Mouse (Mus musculus): ENCODE measurements at regions not wholly inside any gene's neighbourhood (a gene's known extent, or its start where the extent isn't known, plus 50 kb on each side); places are given as distances from the start of the nearest gene placed in this dataset.

GRCm38 (mm10) chr5:54741440-54741839, 743.1 kb downstream of the Stim2 start:
- H3K27ac ChIP-seq: no peak overlapping the region

GRCm38 (mm10) chr5:54746973-54747372, 748.7 kb downstream of the Stim2 start:
- Histone ChIP-seq H3K9me3 (no peaks in the 10 kb centered on the region), H3K4me3 (no peak overlapping the region), H3K27ac (no peak overlapping the region), H3K36me3 (replicated peaks) (no peaks in the 10 kb centered on the region), H3K27me3 (ENCODE audit: poor library complexity, severe bottlenecking) (no peaks in the 10 kb centered on the region), H3K4me1 (no peaks in the 10 kb centered on the region)
- no peak for DNase-seq (ENCODE audit: extremely low spot score, low spot score)
- WGBS: 69% methylated on average over 2 of the region's 2 CpGs

More at GRCm38 (mm10) chr5:54741440-54741839, 743.1 kb downstream of the Stim2 start:
- Histone ChIP-seq H3K4me3 (no peak overlapping the region), H3K27me3 (ENCODE audit: poor library complexity, severe bottlenecking) (no peaks in the 10 kb centered on the region), H3K36me3 (replicated peaks) (no peaks in the 10 kb centered on the region), H3K9me3 (no peaks in the 10 kb centered on the region), H3K4me1 (no peaks in the 10 kb centered on the region)
- DNase-seq (ENCODE audit: extremely low spot score, low spot score): no peak

- H3K4me3 ChIP-seq: no peak overlapping the region
- H3K9me3 ChIP-seq: no peaks in the 10 kb centered on the region
- DNase-seq (ENCODE audit: extremely low spot score, low spot score): no peak
- whole genome bisulfite sequencing: 57% methylated on average over 1 of the region's 1 CpGs
- no peak overlapping the region for H3K27ac ChIP-seq
- no peaks in the 10 kb centered on the region for H3K4me1 ChIP-seq
- H3K27me3 ChIP-seq (ENCODE audit: poor library complexity, severe bottlenecking): no peaks in the 10 kb centered on the region
- no peaks in the 10 kb centered on the region for H3K36me3 ChIP-seq (replicated peaks)
These were observed 755.1 kb downstream of the Stim2 start for GRCm38 (mm10) chr5:54753372-54753771.

GRCm38 (mm10) chr5:54759657-54760056, 761.4 kb downstream of the Stim2 start:
- H3K27me3 ChIP-seq (ENCODE audit: poor library complexity, severe bottlenecking): peaks cover 10% of the 10 kb centered on the region
- H3K9me3 ChIP-seq: no peaks in the 10 kb centered on the region
- 87% methylated on average over 3 of the region's 3 CpGs for WGBS
- H3K36me3 ChIP-seq (replicated peaks): no peaks in the 10 kb centered on the region
- no peak overlapping the region for H3K4me3 ChIP-seq
- no peak for DNase-seq (ENCODE audit: extremely low spot score, low spot score)
- H3K4me1 ChIP-seq: no peaks in the 10 kb centered on the region
- no peak overlapping the region for H3K27ac ChIP-seq

- Histone ChIP-seq H3K4me1 (no peaks in the 10 kb centered on the region), H3K4me3 (no peak overlapping the region), H3K27ac (no peak overlapping the region), H3K27me3 (ENCODE audit: poor library complexity, severe bottlenecking) (peaks cover 10% of the 10 kb centered on the region), H3K36me3 (replicated peaks) (no peaks in the 10 kb centered on the region), H3K9me3 (no peaks in the 10 kb centered on the region)
- 14% methylated on average over 1 of the region's 1 CpGs for WGBS
- DNase-seq (ENCODE audit: extremely low spot score, low spot score): no peak
These were observed 764.7 kb downstream of the Stim2 start for GRCm38 (mm10) chr5:54763019-54763418.

GRCm38 (mm10) chr5:54796953-54797450, 798.7 kb downstream of the Stim2 start:
- Histone ChIP-seq H3K27ac (no peak overlapping the region), H3K4me1 (no peaks in the 10 kb centered on the region), H3K27me3 (ENCODE audit: poor library complexity, severe bottlenecking) (no peaks in the 10 kb centered on the region), H3K36me3 (replicated peaks) (no peaks in the 10 kb centered on the region), H3K9me3 (no peaks in the 10 kb centered on the region), H3K4me3 (no peak overlapping the region)
- 47% methylated on average over 6 of the region's 6 CpGs for WGBS
- DNase-seq (ENCODE audit: extremely low spot score, low spot score): peak; percentile 25

GRCm38 (mm10) chr5:54827076-54827475, 828.8 kb downstream of the Stim2 start:
- 94% methylated on average over 2 of the region's 2 CpGs for WGBS
- H3K4me3 ChIP-seq: no peak overlapping the region

More at GRCm38 (mm10) chr5:54827076-54827475, 828.8 kb downstream of the Stim2 start:
- H3K27ac ChIP-seq: no peak overlapping the region
- H3K9me3 ChIP-seq: no peaks in the 10 kb centered on the region
- no peaks in the 10 kb centered on the region for H3K4me1 ChIP-seq
- no peaks in the 10 kb centered on the region for H3K36me3 ChIP-seq (replicated peaks)
- H3K27me3 ChIP-seq (ENCODE audit: poor library complexity, severe bottlenecking): no peaks in the 10 kb centered on the region
- DNase-seq (ENCODE audit: extremely low spot score, low spot score): no peak

Data from forebrain, embryonic 10.5 days (tissue).